Mouse (Mus musculus): ENCODE data around the gene Papss1. TPM values are rescaled to one million over a fixed set of nuclear protein-coding genes. Genes with fewer than 3 reads are reported as not detected.

The Papss1 gene
- polyA plus RNA-seq, 1 experiment from 2014 or later = 5.6 TPM

DNA sequence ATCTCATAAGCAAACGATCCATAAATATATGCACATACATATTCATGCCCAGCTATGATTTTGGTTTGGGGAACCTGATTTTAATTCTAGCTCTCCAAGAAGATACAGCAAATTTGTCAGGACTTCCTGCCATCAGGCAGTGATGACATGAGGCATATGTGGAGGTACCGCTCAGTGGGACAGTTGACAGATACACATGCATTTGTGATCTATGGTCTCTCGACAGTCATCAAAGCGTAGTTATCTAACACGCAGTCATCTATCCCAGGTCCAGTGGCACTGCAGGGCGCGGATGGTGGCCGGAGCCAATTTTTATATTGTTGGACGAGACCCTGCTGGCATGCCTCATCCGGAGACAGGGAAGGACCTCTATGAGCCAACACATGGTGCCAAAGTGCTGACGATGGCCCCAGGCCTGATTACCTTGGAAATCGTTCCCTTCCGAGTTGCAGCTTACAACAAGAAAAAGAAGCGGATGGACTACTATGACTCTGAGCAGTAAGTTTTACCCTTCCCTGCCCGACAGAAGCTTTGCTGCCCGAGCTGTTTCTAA lies 66.8 kb downstream of the Papss1 start:
- ATAC-seq (no peak), DNase-seq (no peak)
- no peaks in the 10 kb centered on the region for H3K9me3 ChIP-seq (ENCODE audit: low read length)
- H3K36me3 ChIP-seq (replicated peaks; ENCODE audit: insufficient read depth, low read length) = 0 out of 2 replicates have a peak, but pooled peaks cover 4% of the 10 kb centered on the region
- H3K4me2 ChIP-seq (ENCODE audit: low read depth, low read length) = no peak overlapping the region
- no peak overlapping the region for H3K9ac ChIP-seq (replicated peaks)
- 86% methylated on average over 16 of the region's 16 CpGs for WGBS (ENCODE audit: insufficient replicate concordance)
- no peak overlapping the region for H3K4me3 ChIP-seq (ENCODE audit: low read depth, low read length)
- H3K27ac ChIP-seq (ENCODE audit: low read depth) = no peak overlapping the region
- TF ChIP-seq EP300 (IDR thresholded peaks at IDR 0.05; ENCODE audit: low read depth) (no peak), CTCF (IDR thresholded peaks at IDR 0.05; ENCODE audit: low read depth) (no peak)
- no peaks in the 10 kb centered on the region for H3K27me3 ChIP-seq (ENCODE audit: insufficient read depth, low read length)
- no peaks in the 10 kb centered on the region for H3K4me1 ChIP-seq (ENCODE audit: insufficient read depth)

GRCm38 (mm10) chr3:131634091-131634490 lies 69.5 kb downstream of the Papss1 start:
- no peaks in the 10 kb centered on the region for H3K9me3 ChIP-seq (ENCODE audit: low read length)
- no peaks in the 10 kb centered on the region for H3K4me1 ChIP-seq (ENCODE audit: insufficient read depth)
- no peak overlapping the region for H3K9ac ChIP-seq (replicated peaks)
- no peak for ATAC-seq
- H3K4me3 ChIP-seq (ENCODE audit: low read depth, low read length) = no peak overlapping the region
- no peak overlapping the region for H3K27ac ChIP-seq (ENCODE audit: low read depth)
- no peaks in the 10 kb centered on the region for H3K27me3 ChIP-seq (ENCODE audit: insufficient read depth, low read length)
- no peak for DNase-seq
- 0 out of 2 replicates have a peak, but pooled peaks cover 4% of the 10 kb centered on the region for H3K36me3 ChIP-seq (replicated peaks; ENCODE audit: insufficient read depth, low read length)
- TF ChIP-seq EP300 (IDR thresholded peaks at IDR 0.05; ENCODE audit: low read depth) (no peak), CTCF (IDR thresholded peaks at IDR 0.05; ENCODE audit: low read depth) (no peak)
- no peak overlapping the region for H3K4me2 ChIP-seq (ENCODE audit: low read depth, low read length)
- 89% methylated on average over 2 of the region's 2 CpGs for WGBS (ENCODE audit: insufficient replicate concordance)

DNA sequence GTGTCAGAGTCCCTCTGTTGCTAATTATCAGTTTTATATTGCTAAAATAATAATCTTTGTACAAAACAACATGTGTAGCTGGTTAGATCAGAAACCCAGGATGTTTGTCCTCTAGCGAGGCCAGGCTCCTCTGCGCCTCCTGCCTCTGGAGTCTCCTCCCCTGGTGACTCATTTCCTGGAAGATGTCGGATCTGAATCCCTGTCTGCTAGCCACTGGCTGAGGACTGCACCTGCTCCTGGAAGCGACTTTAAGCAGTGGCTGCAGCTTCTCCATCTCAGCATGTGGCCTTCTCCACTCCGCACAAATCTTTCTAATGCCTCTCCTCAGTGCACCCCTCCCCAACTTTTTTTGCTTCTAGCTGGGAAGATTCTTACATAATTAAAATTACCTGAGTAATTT lies 71.6 kb downstream of the Papss1 start:
- H3K27ac ChIP-seq (ENCODE audit: low read depth) = no peak overlapping the region
- no peak overlapping the region for H3K4me3 ChIP-seq (ENCODE audit: low read depth, low read length)
- 70% methylated on average over 5 of the region's 5 CpGs for WGBS (ENCODE audit: insufficient replicate concordance)
- H3K9ac ChIP-seq (replicated peaks) = no peak overlapping the region
- H3K9me3 ChIP-seq (ENCODE audit: low read length) = no peaks in the 10 kb centered on the region
- H3K4me1 ChIP-seq (ENCODE audit: insufficient read depth) = no peaks in the 10 kb centered on the region
- no peaks in the 10 kb centered on the region for H3K27me3 ChIP-seq (ENCODE audit: insufficient read depth, low read length)
- no peak for ATAC-seq
- H3K36me3 ChIP-seq (replicated peaks; ENCODE audit: insufficient read depth, low read length) = no peaks in the 10 kb centered on the region
- no peak overlapping the region for H3K4me2 ChIP-seq (ENCODE audit: low read depth, low read length)
- TF ChIP-seq CTCF (IDR thresholded peaks at IDR 0.05; ENCODE audit: low read depth) (no peak), EP300 (IDR thresholded peaks at IDR 0.05; ENCODE audit: low read depth) (no peak)
- no peak for DNase-seq

DNA sequence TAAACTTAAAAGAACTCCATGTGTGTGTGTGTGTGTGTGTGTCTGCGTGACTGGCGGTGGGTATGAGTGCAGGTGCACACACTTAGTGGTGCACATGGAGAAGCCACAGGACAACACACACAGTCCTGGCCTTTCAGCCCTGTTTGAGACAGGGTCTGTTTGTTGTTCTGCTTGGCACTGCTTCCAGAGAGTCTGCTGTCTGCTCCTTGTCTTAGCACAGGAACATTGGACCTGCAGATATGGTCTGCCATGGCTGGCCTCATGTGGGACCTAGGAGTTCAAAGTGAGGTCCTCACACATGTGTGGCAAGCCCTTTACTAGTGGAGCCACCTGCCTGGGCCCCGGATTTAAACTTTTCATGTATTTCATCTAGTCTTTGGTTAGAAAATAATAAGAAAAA lies 72.4 kb downstream of the Papss1 start:
- Histone ChIP-seq H3K36me3 (replicated peaks; ENCODE audit: insufficient read depth, low read length) (no peaks in the 10 kb centered on the region), H3K4me3 (ENCODE audit: low read depth, low read length) (no peak overlapping the region), H3K9me3 (ENCODE audit: low read length) (no peaks in the 10 kb centered on the region), H3K27ac (ENCODE audit: low read depth) (no peak overlapping the region), H3K9ac (replicated peaks) (no peak overlapping the region), H3K4me2 (ENCODE audit: low read depth, low read length) (no peak overlapping the region), H3K4me1 (ENCODE audit: insufficient read depth) (no peaks in the 10 kb centered on the region), H3K27me3 (ENCODE audit: insufficient read depth, low read length) (no peaks in the 10 kb centered on the region)
- DNase-seq = no peak
- no peak for ATAC-seq
- WGBS (ENCODE audit: insufficient replicate concordance) = 86% methylated on average over 3 of the region's 3 CpGs
- TF ChIP-seq CTCF (IDR thresholded peaks at IDR 0.05; ENCODE audit: low read depth) (no peak), EP300 (IDR thresholded peaks at IDR 0.05; ENCODE audit: low read depth) (no peak)

DNA sequence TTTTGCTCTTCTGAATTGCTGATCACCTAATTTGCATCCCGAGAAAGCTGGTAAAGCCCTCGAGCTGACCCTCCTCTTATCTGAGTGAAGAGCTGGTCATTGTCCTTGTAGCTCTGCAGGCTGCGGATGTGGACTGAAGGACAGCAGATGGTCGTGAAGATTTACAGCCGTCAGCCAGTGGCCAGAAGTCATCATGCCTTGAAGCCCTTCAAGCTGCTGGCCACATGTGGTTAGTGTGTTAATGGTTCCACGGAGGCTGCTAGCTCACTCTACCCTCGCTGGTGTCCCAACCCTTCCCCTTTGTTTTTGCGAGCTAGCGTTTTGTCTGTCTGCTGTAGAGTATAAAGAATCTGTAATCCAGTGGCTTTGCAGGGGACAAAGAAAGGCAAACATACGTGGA lies 73.1 kb downstream of the Papss1 start:
- H3K27me3 ChIP-seq (ENCODE audit: insufficient read depth, low read length) = no peaks in the 10 kb centered on the region
- no peaks in the 10 kb centered on the region for H3K9me3 ChIP-seq (ENCODE audit: low read length)
- no peak overlapping the region for H3K4me2 ChIP-seq (ENCODE audit: low read depth, low read length)
- ATAC-seq = no peak
- no peak for TF ChIP-seq CTCF (IDR thresholded peaks at IDR 0.05; ENCODE audit: low read depth)
- no peak for TF ChIP-seq EP300 (IDR thresholded peaks at IDR 0.05; ENCODE audit: low read depth)
- DNase-seq = no peak
- no peaks in the 10 kb centered on the region for H3K4me1 ChIP-seq (ENCODE audit: insufficient read depth)
- no peaks in the 10 kb centered on the region for H3K36me3 ChIP-seq (replicated peaks; ENCODE audit: insufficient read depth, low read length)
- 46% methylated on average over 10 of the region's 10 CpGs for WGBS (ENCODE audit: insufficient replicate concordance)
- H3K27ac ChIP-seq (ENCODE audit: low read depth) = no peak overlapping the region
- H3K9ac ChIP-seq (replicated peaks) = no peak overlapping the region
- H3K4me3 ChIP-seq (ENCODE audit: low read depth, low read length) = no peak overlapping the region

- Histone ChIP-seq H3K27me3 (ENCODE audit: insufficient read depth, low read length) (no peaks in the 10 kb centered on the region), H3K36me3 (replicated peaks; ENCODE audit: insufficient read depth, low read length) (no peaks in the 10 kb centered on the region), H3K27ac (ENCODE audit: low read depth) (no peak overlapping the region), H3K4me2 (ENCODE audit: low read depth, low read length) (no peak overlapping the region), H3K4me3 (ENCODE audit: low read depth, low read length) (no peak overlapping the region), H3K9me3 (ENCODE audit: low read length) (no peaks in the 10 kb centered on the region), H3K9ac (replicated peaks) (no peak overlapping the region), H3K4me1 (ENCODE audit: insufficient read depth) (no peaks in the 10 kb centered on the region)
- no peak for TF ChIP-seq CTCF (IDR thresholded peaks at IDR 0.05; ENCODE audit: low read depth)
- TF ChIP-seq EP300 (IDR thresholded peaks at IDR 0.05; ENCODE audit: low read depth) = no peak
- WGBS (ENCODE audit: insufficient replicate concordance) = 73% methylated on average over 7 of the region's 7 CpGs
- ATAC-seq = no peak
- DNase-seq = no peak
Measured at GRCm38 (mm10) chr3:131638216-131638615, 73.6 kb downstream of the Papss1 start.

Data from liver, postnatal 0 days (tissue).